Mouse (Mus musculus): Measurements from ENCODE around the gene Cabin1.

The Cabin1 gene

GRCm38 (mm10) chr10:75702494-75702893 is 61.6 kb downstream of the Cabin1 start:
- no peak for DNase-seq (ENCODE audit: low spot score in 2 of 2)

DNA sequence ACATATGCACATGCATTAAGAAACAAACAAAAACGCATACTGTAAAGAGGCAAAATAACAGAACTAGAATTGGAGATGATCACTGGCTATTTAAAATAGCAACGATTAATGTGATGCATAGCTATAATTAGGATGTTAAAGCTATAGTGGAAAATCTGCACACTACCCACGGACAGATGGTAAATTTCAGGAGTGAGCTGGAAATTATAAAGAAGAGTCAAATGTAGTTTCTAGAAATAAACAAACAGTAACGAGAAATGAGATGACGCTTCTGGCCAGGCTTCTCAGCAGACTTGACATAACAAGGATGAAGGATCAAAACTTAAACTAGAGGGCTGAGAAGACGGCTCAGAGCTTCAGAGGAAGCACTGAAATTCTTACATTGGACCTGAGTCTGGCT is 62.9 kb downstream of the Cabin1 start:
- DNase-seq (ENCODE audit: low spot score in 2 of 2), result no peak

DNA sequence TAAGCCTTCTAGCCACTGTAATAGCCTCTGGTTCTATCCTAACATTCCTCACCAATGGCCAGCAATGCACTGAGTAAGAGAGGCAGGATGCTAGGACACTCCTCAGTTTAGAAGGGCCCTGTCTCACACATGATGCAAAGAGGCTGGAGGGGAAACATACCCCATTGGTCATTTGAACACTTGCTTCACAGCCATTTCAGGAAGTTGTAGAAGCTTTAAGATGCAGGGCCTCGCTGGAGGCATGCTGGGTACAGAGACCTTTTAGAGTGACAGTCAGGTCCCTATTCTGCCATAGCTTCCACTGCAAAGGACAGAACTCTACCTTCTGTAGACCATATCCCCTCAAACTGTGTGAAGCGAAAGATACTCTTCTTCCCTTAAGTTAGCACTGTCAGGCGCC is 66.4 kb downstream of the Cabin1 start:
- no peak for DNase-seq (ENCODE audit: low spot score in 2 of 2)

DNA sequence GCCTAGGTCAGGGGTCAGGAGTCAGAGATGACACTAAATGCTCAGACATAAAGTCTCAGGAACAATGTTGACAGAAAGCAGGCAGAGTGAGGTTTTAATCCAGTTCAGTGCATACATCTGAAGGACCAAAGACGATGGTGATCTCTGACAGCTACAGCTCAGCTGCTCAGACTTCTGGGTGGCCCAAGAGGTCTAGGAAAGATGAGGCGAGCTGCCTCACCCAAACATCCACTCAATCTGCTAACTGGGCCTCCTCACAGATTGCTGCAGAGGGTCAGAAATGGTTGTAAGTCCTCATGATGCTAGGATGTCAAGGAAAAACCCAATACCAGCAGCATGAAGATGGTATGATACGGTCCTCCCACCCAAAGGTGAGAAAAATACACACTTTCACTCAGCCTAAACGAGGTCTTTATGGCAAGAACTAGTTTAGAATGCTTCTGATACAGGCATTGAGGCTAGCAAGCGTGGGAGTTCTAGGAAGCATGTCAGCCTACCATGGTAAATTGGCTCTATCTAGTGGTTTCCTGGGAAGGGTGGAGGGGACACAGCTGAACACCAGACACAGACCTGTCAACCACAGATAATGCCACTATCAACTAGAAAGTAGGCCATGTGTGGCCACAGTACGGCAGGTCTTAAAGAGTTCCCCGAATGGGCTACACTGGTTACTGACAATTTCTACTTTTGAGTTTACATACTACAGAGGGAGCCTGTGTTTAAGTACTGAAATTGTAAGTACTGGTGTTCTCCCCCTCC is 67.4 kb downstream of the Cabin1 start:
- DNase-seq (ENCODE audit: low spot score in 2 of 2), result peak; percentile 55 to 70

DNA sequence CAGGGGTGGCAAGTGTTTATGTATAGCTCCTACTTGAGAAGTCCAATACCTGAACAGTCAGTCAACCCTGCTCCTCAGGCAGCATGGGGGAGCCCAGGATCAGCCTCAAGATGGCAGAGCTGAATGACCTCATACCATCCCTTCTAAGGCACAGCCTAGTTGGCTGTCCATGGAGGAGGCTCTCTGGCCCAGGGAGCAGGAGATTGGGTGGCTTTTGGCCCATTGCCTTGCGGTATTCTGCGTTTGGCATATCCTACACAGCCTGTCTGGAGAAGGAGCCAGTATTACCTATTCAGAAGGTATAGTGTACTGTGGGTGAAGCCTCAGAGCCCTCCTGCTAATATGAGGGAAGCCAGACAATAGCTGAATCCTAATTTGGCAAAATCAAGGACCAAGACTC is 68.6 kb downstream of the Cabin1 start:
- DNase-seq (ENCODE audit: low spot score in 2 of 2), result no peak

DNA sequence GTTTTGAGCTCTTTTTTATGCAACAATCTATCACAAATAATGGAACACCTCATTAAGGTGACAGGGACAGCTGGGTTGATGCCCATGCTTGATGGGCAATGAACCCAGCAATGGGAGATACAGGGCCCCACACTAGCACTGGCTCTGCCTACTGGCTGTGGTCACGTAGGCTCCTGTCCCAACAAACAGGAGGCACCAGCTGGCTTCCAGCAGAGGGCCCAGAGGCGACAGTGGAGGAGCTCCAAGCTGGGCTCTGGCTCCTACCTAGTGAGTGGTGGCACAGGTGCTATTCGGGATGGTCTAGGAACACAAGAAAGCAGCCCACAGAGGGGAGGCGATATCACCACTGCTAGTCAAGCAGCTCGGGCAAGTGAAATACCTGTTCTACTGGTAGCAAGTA is 69.1 kb downstream of the Cabin1 start:
- DNase-seq (ENCODE audit: low spot score in 2 of 2), result no peak

- DNase-seq (ENCODE audit: low spot score in 2 of 2), result no peak
These were observed 69.6 kb downstream of the Cabin1 start for GRCm38 (mm10) chr10:75694567-75694966.

- DNase-seq (ENCODE audit: low spot score in 2 of 2), result no peak
These were observed 70.5 kb downstream of the Cabin1 start for GRCm38 (mm10) chr10:75693451-75694233.

- no peak for DNase-seq (ENCODE audit: low spot score in 2 of 2)
These were observed 75.5 kb downstream of the Cabin1 start for GRCm38 (mm10) chr10:75688598-75688997.

DNA sequence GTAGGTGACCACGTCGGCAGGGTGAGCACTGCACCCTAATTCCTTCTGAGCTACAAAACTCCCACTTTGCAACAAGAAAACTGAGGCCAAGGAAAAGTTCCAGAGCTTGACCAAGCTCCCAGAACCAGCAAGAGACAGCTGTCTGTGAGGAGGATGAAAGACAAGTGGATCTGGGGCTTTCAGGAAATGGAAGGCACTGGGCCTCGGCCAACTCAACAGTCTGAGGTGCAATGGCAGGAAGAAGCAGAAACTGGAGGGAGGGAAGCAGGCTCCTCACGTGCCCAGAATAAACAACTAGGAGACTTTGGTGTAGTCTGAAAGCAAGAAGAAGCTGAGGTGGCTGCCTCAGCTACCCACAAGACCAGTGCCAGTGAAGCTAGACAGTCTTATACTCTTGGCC is 77.4 kb downstream of the Cabin1 start:
- DNase-seq (ENCODE audit: low spot score in 2 of 2), result no peak

GRCm38 (mm10) chr10:75684035-75685004 is 79.8 kb downstream of the Cabin1 start:
- DNase-seq (ENCODE audit: low spot score in 2 of 2), result no peak

DNA sequence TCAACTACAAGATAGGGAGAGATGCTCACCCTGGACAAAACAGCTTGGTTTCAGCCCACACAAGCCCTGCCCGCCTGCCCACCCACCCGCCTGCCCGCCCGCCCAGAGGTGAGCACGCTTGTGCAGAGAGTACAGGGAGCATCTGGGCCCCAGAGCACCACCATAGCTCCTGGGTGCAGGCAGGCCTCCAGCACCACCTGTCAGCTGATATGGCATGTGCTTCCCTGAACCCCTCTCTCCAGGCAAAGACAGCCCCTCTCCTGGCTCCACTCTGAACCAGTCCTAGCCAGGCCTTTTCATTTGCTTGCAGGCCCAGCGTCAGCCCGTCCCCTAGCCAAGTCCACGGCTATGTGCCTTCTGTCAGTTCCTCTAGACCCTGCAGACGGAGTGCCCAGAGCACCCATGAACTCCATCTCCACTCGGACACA is 83.6 kb downstream of the Cabin1 start:
- no peak for DNase-seq (ENCODE audit: low spot score in 2 of 2)

GRCm38 (mm10) chr10:75679204-75679603 is 84.9 kb downstream of the Cabin1 start:
- DNase-seq (ENCODE audit: low spot score in 2 of 2), result no peak

- DNase-seq (ENCODE audit: low spot score in 2 of 2), result no peak
These were observed 86.2 kb downstream of the Cabin1 start for GRCm38 (mm10) chr10:75677989-75678388.

GRCm38 (mm10) chr10:75677571-75677970 is 86.6 kb downstream of the Cabin1 start:
- DNase-seq (ENCODE audit: low spot score in 2 of 2), result no peak

- no peak for DNase-seq (ENCODE audit: low spot score in 2 of 2)
These were observed 87.1 kb downstream of the Cabin1 start for GRCm38 (mm10) chr10:75676819-75677565.

GRCm38 (mm10) chr10:75676286-75676685 is 87.9 kb downstream of the Cabin1 start:
- DNase-seq (ENCODE audit: low spot score in 2 of 2), result no peak

DNA sequence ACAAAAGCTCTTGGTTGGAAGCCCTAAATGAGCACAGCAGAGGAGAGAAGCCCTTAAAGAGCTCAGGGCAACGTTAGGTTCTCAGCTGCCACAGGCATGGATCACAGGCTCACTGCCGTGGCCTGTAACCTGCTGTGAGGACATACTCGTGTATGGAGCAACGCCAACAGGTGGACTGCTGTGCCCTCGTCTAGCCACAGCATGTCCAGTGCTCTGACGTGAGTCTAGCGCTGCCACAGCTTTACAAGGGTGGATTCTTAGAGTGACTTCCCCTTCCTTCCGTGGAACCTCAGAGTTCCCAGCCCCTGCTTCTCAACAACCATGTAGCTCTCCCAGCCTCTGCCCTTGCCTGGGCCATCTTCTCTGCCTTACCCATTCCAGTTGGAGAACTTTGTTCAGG is 88.5 kb downstream of the Cabin1 start:
- no peak for DNase-seq (ENCODE audit: low spot score in 2 of 2)

DNA sequence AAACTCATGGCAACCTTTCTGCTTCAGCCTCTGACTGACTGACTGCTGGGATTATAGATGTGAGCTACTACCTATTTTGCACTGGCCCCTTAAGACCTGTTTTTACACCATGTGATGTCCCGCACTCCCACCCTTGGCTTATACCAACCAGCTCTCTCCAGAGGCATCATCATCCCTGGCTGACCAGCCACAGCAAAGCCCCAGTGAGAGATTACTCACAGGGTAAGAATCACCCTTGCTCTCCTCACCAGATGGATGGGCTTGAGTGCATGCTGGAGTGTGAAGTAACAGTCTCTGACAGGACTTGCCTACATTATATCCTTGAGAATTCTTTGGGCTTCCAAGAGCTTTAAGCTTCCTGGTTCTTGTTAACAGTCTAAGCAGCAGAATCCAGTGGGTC is 94.2 kb downstream of the Cabin1 start:
- no peak for DNase-seq (ENCODE audit: low spot score in 2 of 2)

GRCm38 (mm10) chr10:75667911-75668270 is 96.2 kb downstream of the Cabin1 start:
- DNase-seq (ENCODE audit: low spot score in 2 of 2), result peak; percentile 66 to 67

All from spleen, postnatal 36 days (tissue).